Mouse (Mus musculus): ENCODE results near the gene Zbtb42.

The Zbtb42 gene

DNA sequence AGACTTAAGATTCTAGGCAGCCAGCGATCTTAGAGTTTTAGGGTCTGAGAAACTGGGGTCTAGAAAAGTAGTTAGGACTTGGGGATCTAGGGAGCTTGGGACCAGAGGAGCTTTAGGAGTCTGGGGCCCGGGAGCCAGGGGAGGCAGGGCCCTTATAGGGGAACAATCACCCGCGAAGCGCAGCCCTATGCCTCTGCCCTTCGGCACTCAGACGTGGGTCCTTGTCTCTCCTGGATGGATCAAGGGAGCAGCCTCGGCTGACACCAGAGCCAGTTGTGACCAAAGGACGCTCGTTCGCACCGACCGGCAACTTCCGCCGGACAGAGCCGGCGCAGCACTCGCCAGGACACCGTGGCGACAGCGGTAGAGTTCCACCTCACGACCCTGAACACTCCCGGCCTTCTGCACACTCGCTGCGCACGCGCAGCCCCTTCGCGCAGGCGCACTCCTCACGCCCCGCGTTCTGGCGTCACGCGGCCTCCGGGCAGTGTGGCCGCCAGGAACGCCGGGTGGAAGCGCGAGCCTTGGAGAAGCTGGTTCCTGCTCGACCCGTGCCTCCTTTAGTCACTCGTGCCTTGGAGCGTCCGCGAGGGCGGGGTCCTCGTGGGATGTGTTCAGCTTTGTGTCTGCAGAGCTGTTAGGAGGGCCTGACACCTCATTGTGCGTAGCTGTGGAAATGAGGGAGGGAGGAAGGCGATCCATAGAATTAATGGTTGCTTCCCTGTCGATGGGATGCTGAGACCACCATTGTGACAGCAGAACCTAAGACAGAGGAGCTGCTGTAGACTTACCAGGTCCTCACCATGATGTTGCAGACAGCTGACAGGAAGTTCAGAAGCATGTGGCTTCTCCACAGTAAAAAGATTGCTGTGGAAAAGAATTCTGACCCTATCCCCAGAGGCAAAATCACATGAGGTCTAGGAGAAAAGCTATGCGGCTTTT, 14.8 kb downstream of the Zbtb42 start:
- peak; percentile 97 for DNase-seq

DNA sequence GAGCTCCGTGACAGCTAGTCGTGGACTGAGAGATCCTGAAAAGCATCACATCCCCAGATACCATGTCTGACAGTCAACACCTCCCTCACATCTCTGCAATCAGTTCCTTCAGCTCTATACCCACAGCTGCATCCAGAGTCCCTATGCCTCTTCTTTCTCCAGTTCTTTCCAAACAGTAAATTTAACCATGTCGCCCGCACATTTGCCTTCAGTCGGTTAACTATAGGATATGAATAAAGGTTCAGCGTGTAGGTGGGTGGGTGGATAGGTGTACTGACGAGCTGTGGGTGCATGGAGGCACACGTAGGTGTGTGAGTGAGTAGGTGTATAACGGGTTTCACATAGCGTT, 15.5 kb downstream of the Zbtb42 start:
- no peak for DNase-seq

DNA sequence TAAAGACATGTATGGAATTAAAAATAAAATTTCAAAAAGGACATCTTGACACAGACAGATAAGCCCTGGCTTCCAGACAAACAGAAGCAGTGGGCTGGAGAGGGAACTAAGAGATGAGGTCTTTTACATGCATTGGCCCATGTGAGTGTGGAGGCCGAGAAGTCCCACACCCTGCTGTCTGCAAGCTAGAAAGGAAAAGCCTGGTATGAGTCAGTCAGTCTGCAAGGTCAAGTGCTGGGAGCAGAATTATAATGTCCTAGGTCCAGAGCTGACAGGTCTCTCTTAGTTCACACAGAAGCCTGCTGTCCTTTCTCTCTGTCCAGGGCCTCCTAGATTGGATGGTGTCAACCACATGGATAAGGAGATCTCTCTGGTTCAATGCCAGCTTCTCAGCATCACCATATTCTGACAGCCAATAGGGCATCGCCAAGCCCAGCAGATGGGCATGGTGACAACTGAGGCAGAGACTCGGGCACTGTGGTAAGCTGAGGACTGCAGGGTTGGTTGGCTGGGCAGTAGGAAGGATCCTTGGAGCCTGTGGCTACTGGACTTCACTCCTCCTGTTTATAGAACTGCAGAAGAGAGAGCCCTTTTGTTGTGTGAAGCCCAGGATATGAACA, 18.3 kb downstream of the Zbtb42 start:
- no peak for DNase-seq

DNA sequence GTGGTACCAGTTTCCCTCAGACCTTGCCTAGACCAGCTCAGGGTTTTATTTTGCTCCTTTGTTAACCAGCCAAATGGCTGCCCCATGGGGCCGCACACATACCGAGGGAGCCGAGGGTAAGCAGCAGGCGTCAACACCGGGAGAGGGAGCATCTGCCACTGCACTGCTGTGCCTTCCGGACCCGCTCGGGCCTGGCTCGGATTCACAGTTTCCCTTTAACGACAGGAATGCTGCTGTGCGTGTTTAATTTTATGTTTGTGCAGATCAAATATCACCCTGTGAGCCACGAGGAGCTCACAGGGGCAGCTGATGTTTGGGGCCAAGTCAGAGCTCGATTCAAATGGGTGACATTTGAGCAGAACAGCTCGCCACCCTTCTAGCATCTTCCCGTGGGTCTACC, 21.9 kb downstream of the Zbtb42 start:
- DNase-seq: no peak

DNA sequence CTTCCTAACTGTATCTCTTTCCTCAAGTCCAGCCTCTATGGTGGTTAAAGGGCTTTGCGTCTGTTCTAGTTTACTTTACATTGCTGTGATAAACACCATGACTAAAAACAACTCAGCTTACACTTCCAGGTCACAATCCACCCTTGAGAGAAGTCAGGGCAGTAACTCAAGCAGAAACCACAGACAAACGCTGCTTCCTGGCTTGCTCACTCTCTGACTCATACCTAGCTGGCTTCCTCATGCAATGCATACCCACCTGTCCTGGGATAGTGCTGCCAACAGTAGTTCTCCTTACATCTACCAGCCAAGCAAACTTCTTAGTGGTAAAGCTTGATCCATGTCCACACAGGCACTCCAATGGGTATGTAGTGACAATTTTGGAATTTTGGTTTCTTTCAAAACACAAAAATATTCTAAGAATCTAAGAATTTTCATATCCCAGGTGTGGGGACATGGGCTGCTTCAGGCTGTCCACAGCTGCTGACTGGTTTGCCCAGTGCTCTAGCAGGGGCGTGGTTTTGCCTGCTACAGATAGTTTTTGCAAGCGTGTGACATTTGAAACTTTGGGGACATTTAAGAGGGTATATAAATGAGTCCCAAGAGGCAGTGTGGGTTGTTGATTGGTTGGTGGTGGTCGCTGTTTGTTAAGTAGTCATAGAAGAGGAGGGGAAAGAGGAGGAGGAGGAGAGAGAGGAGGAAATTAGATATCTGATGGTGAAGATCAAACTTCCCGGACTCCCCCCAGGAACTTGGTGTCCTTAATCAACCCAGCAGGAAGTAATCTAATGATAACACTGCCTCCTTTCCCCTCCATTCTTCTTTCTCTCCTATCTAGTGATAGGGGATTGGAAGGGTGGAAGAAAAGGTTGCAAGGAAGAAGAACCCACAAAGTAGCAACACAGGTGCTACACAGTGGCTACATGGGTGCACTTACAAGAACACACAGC, 24.0 kb downstream of the Zbtb42 start:
- no peak for DNase-seq

DNA sequence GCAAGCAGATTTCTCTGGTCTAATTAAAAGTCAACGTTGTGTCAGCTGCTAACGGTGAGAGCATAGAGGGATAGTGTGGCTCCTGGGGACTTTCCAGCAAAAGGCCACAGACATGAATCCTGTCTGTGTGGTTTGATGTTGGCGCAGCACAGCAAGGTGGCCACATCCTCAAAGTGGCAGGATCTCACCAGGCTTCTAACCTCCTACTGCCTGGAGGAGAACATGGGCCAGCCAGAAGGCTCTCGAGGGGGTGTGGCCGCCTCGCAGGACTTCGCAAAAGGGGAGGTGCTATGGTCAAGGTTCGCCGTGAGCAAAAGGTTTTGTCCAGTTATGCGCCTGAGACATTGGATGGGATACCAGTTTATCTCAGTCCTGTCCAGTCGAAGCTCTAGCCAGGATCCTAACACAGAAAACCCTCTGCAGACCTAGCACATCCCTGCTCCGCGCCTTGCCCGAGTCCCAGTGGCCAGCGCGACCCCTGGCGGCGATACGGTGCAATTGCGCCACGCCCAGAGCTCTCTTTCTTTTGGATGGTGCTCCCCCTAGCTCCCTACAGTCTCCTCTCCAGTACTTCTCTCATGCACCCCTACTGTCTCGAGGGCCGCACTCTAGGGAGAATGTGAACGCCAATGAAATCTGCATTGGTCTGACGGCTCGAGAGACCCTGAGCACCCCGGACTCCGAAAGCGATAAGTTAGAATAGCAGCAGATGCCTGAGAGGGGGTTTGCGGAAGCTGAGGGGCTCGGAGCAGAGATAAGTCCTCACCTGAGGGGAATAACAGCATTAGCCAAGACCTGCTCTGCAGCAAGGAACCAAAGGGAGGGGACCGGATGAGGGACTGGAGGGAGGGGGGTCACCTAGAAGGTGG, 28.3 kb downstream of the Zbtb42 start:
- peak; percentile 88 to 93 for DNase-seq

DNA sequence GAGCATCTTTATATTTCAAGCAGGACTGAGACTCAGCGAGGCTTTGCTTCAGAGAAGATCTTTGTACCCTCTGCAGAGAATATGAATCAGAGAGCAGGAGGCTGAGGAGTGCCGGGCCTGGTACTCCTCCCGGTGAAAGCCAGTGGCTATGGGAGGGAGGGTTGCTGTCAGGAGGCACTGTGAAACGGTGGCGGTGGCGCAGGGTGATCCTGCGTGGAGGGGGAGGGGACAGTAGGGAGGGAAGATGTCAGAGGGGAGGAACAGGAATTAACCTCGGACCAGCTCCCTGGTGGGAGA, 28.9 kb downstream of the Zbtb42 start:
- no peak for DNase-seq

DNA sequence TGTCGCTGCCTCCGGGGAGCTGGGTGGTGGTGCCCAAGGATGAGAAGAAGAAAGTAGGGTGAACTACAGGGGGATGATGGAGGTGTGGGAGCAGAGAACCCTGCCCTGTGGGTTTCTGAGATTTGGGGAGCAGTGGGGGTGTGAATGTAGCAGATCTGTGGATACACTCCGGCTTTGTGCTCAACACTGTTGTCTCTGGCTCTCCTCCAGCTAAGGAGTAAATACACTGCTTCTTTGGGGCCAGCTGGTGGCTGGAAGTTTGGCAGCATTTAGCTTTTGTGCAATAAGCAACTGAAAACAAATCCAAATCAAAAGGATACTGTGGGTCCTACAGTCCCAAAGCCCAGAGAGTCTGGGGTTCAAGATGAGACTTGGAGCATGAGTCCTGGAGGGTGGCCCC, 35.4 kb downstream of the Zbtb42 start:
- peak; percentile 38 to 58 for DNase-seq

DNA sequence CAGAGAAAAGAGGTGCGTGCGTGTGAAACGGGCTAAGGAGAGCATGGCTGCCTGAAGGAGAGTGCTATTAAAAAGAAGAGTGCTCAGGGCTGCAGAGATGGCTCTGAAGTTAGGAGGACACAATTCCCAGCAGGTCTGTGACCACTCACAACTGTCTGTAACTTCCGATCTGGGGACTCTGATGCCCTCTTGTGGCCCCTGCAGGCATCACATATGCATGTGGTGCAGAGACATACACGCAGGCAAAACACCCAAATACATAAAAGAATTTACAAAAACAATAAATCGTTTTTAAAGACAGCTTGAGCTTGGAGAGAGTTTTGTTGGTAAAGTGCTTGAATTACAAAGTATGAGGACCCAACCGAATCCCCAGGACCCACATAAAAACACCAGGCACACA, 38.5 kb downstream of the Zbtb42 start:
- DNase-seq: peak; percentile 63 to 71

DNA sequence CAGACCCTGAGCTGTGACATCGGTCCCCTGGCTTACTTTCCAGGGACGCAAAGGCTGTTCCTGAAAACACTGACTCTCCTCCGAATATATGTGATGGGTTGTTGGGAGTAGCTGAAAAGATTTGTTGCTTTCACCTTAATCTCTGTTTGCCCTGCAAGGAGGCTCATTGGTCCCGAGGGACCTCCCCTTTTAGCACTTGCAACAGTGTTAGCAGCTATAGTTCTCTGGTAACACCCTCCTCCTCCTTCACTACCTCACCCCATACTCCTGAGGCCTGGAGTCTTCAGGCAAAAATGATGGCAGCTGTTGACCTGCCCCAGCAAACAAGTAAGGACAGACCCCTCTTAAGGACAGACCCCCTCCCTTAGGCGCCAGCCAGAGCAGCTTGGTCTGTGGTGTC, 40.4 kb downstream of the Zbtb42 start:
- DNase-seq: no peak

DNA sequence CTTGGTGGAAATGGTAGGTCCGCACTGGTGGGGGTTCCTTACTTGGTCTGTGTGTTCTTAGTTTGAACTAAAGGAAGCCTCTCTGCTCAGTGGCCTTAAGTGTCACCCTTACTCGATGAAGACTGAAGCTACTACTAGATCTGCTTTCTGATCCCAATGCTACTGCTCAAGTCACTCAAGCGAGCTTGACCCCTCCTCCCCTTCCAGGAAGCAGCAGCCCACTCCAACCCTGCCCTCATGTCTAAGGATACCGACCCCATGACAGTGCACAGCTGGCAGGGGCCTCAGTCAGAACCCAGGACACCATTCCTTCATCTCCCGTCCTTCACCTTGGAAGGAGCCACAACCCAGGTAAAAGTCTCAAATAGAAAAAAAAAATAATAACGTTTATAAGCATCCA, 41.6 kb downstream of the Zbtb42 start, which contains the start of gene Cep170b:
TSS of gene Cep170b (plus strand) at position 240 of the 400 bp plus-strand sequence.
- no peak for DNase-seq

DNA sequence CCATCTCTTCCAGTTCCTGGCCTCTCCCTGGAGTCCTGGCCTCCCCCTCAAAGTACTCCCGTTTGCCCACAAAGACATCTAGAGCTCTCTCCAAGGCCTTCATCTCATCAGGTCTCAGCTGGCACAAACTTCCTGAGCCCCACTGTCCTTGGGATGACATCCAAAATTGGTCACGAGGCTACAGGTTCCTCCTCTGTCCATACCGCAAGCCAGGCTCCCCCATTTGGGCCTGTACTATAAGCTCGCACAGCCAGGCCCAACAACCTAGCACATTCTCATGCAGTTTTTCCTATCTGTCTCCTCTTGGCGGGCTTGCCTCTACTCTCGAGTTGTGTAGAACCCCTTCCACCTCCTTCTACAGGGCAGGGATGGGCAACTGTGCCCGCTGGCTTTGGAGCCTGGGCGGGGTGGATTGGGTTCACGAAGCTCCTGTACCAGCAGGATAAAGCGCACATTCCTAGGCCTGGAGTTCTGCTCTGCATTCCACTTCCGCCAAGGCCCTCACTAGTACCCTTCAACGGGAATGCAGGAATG, 42.3 kb downstream of the Zbtb42 start:
- DNase-seq: no peak

DNA sequence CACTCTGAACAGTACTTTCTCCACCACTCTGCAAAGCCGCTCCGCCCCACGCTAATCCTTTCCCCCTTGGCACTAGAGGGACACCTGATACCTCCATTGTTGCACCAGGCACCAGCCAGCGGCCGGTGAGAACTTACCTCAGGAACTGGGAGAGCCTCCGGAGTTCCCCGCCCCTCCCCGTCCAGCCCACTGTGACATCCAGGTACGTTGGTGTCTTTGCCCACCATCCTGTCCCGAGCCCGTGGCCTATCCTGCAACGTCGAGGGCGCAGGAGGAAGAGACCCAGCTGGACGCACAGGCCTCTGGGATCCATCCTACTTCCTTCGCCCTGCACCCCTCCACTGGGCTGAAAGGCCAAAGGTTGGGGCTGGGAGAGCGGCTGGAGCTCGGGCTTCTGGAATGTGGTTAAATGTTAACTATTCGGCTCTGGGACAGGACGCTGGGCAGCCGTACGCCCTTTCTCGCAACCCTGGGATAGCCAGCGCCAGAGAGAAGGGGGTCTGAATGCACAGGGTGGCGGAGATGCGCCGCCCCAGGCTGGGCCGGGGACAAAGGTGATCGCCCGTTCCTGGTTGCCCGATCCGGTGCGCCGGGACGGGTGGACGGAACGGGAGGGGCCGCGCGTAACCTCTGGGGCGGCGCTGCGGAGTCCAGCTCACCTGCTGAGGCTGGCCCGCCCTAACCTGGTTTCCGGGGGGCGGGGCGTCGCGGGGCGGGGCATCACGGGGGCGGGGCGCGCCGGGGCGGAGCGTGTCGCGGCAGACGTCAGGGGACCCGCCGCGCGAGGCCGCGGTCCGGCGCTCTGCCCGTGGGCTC, 43.0 kb downstream of the Zbtb42 start:
- DNase-seq: peak; percentile 75 to 90

DNA sequence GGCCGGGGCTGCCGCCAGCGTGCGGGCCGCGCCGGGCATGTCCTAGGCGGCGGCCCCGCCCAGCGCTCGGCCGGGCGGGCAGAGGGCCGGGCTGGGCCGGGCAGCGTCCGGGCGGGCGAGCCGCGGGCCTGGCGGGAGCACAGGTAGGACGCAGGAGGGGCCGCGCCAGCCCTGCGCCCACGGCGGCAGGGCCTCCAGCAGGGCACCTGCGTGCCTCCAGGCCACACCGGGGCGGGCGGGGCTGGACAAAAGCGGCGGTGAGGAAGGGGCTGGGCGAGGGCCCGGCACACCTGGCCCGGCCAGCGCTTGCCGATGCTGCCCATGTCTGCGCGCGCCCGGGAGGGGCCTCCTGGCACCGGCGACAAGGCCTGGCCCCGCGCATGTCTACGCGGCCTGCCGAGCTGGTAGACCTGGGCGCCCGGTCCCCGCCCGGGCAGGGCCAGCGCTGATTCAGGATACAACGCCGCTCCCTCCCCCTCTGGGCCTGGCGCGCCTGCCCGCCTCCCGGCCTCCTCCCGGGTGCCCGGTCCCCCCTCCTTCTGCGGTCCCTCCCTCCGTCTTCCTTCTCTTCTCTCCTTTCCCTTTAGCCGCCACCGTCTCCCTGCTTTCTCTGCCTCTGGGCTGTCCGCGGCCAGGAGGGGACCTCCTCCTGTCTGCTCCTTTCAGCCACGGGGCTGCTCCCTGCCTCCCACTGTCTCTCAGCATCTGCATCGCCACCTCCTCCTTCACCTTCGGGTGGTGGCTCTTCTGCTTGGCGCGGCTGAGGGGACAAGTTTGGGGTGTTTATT, 43.8 kb downstream of the Zbtb42 start:
- peak; percentile 71 to 83 for DNase-seq

DNA sequence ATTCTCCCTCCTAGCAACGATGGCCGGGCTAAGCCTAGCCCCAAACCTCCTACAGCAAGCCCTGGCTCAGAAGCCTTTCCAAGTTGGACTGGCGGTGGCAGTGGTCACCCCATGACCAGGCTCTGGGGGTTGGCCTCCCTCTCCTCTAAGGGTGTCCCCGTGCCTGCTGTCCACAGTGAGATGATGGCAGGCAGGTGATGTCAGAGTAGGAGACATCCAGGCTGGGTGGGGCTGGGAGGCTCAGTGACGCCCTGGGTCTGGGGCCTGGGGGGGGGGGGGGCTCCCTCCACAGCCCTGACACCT, 44.4 kb downstream of the Zbtb42 start:
- DNase-seq: no peak

DNA sequence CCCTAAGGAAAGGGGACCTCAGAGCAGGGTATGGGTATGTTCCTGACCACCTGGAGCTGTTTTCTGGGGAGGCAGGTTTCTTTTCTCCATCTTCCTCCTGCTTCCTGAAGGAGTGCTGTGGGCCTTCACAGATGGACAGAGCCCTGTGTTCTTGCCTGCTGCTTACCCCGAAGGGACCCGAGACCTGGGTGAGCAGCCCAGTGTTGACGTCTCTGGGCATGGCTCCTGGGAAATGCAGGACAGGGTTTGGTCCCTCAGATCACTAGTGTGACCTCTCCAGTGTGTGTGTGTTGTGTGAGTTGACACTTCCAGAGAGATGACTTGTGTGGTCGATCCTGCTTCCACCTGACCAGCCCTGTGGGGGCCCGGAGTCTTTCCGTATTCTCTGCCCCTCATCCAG, 44.8 kb downstream of the Zbtb42 start:
- no peak for DNase-seq

DNA sequence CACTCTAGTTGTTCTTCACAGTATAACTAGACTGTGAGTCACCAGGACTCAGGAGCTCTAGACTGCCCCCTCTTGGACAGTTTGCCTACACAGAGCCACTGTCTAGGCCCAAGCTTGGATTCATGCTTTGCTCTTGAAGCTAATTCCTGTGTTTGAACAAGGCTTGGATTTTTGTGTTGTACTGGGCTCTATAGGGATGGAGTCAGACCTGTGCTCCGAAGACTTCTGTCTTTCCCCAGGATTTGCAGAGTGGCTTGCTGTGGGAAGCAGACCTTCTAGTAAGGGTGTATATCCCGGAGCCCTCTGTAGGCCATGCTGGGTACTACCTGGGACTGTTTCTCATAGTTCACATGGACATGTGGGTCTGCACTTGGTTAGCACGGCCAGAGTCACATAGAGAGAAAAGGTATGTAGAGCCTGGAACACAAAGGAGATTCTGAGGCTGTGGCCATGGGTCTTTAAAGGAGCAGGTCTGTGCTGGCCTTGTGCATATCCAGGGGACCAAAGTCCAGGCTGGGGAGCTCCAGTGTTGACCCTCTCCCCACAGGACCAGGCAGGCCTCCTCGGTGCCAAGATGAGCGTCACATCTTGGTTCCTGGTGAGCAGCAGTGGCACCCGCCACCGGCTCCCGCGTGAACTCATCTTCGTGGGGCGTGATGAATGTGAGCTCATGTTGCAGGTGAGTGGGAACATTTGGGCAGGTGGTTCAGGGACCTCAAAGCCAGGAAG, 45.6 kb downstream of the Zbtb42 start:
- peak; percentile 66 to 82 for DNase-seq

DNA sequence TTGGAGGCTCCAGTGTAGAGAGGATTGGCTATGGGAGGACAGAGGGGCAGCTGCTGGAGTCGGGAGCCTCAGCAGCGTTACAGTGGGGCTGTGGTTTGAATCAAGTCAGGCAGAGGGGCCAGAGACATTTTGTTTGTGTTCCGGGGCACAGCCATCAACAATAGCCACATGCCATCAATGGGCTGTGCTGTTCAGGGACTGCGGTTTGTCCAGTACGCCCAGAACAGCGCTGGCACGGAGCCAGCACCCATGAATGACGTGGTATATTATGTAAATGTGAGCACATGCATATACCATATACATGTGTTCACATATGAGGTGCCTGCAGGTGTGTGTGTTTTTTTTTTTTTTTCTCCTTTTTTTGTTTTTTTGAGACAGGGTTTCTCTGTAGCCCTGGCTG, 49.2 kb downstream of the Zbtb42 start:
- no peak for DNase-seq

DNA sequence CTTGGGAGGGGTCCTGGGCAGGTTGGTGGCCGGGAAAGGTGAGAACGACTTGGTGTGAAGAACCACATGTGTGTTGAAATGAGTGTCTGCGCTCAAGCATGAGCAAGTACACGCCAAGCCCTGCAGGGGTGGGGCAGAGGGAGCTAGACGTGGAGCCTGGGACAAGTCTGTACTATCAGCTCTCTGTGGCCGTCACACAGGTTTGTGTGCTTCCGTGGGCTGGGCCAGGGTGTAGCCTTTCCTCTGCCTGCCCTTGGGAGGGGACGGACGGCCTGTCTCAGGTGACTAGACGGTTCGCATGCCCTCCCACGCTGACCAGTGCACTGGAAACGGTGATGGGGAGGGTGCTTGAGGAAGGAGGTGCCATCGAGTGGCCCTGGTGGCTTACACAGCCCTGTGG, 52.2 kb downstream of the Zbtb42 start:
- no peak for DNase-seq

Data from lung, postnatal 4 days (tissue).